Mouse (Mus musculus): ENCODE measurements around the gene Ndufaf1. TPM values are rescaled to one million over a fixed set of nuclear protein-coding genes. Genes with fewer than 3 reads are reported as not detected.

Ndufaf1 gene
- polyA plus RNA-seq, 1 experiment from 2014 or later, result 27.2 TPM

GRCm38 (mm10) chr2:119696111-119696510 lies 33.5 kb upstream of the Ndufaf1 start:
- peaks cover 2% of the 10 kb centered on the region; the same call in 1 of the 2 replicates for H3K36me3 ChIP-seq (replicated peaks; ENCODE audit: insufficient read depth, low read length)
- H3K9me3 ChIP-seq (ENCODE audit: low read length), result no peaks in the 10 kb centered on the region
- no peak overlapping the region for H3K4me2 ChIP-seq (ENCODE audit: low read depth, low read length)
- H3K4me1 ChIP-seq (ENCODE audit: insufficient read depth), result no peaks in the 10 kb centered on the region
- WGBS (ENCODE audit: insufficient replicate concordance), result 91% methylated on average over 1 of the region's 1 CpGs
- ATAC-seq, result no peak
- H3K27me3 ChIP-seq (ENCODE audit: insufficient read depth, low read length), result no peaks in the 10 kb centered on the region
- no peak overlapping the region for H3K27ac ChIP-seq (ENCODE audit: low read depth)
- H3K9ac ChIP-seq (replicated peaks), result no peak overlapping the region
- no peak overlapping the region for H3K4me3 ChIP-seq (ENCODE audit: low read depth, low read length)
- no peak for TF ChIP-seq EP300 (IDR thresholded peaks at IDR 0.05; ENCODE audit: low read depth)
- no peak for DNase-seq

GRCm38 (mm10) chr2:119694826-119695225 lies 32.2 kb upstream of the Ndufaf1 start:
- 85% methylated on average over 2 of the region's 2 CpGs for WGBS (ENCODE audit: insufficient replicate concordance)
- ATAC-seq (no peak), DNase-seq (no peak)
- no peaks in the 10 kb centered on the region for H3K4me1 ChIP-seq (ENCODE audit: insufficient read depth)
- H3K9me3 ChIP-seq (ENCODE audit: low read length), result no peaks in the 10 kb centered on the region
- H3K36me3 ChIP-seq (replicated peaks; ENCODE audit: insufficient read depth, low read length), result peaks cover 2% of the 10 kb centered on the region; the same call in 1 of the 2 replicates
- no peak overlapping the region for H3K4me2 ChIP-seq (ENCODE audit: low read depth, low read length)
- no peak overlapping the region for H3K4me3 ChIP-seq (ENCODE audit: low read depth, low read length)
- TF ChIP-seq CTCF (IDR thresholded peaks at IDR 0.05; ENCODE audit: low read depth), result no peak
- no peak for TF ChIP-seq EP300 (IDR thresholded peaks at IDR 0.05; ENCODE audit: low read depth)
- no peak overlapping the region for H3K9ac ChIP-seq (replicated peaks)
- no peak overlapping the region for H3K27ac ChIP-seq (ENCODE audit: low read depth)
- no peaks in the 10 kb centered on the region for H3K27me3 ChIP-seq (ENCODE audit: insufficient read depth, low read length)

GRCm38 (mm10) chr2:119692003-119692701 lies 29.5 kb upstream of the Ndufaf1 start:
- H3K36me3 ChIP-seq (replicated peaks; ENCODE audit: insufficient read depth, low read length), result peaks cover 2% of the 10 kb centered on the region; the same call in 1 of the 2 replicates
- H3K4me1 ChIP-seq (ENCODE audit: insufficient read depth), result no peaks in the 10 kb centered on the region
- ATAC-seq (no peak), DNase-seq (no peak)
- TF ChIP-seq EP300 (IDR thresholded peaks at IDR 0.05; ENCODE audit: low read depth), result no peak
- peak; percentile 47 for TF ChIP-seq CTCF (IDR thresholded peaks at IDR 0.05; ENCODE audit: low read depth)
- H3K9ac ChIP-seq (replicated peaks), result no peak overlapping the region
- H3K4me2 ChIP-seq (ENCODE audit: low read depth, low read length), result no peak overlapping the region
- H3K27ac ChIP-seq (ENCODE audit: low read depth), result no peak overlapping the region
- no peak overlapping the region for H3K4me3 ChIP-seq (ENCODE audit: low read depth, low read length)
- 80% methylated on average over 9 of the region's 9 CpGs for WGBS (ENCODE audit: insufficient replicate concordance)
- no peaks in the 10 kb centered on the region for H3K27me3 ChIP-seq (ENCODE audit: insufficient read depth, low read length)
- no peaks in the 10 kb centered on the region for H3K9me3 ChIP-seq (ENCODE audit: low read length)

GRCm38 (mm10) chr2:119683706-119684105 lies 21.1 kb upstream of the Ndufaf1 start:
- Histone ChIP-seq H3K27me3 (ENCODE audit: insufficient read depth, low read length) (no peaks in the 10 kb centered on the region), H3K9ac (replicated peaks) (no peak overlapping the region), H3K4me2 (ENCODE audit: low read depth, low read length) (no peak overlapping the region), H3K4me3 (ENCODE audit: low read depth, low read length) (no peak overlapping the region), H3K4me1 (ENCODE audit: insufficient read depth) (0 out of 2 replicates have a peak, but pooled peaks cover 3% of the 10 kb centered on the region), H3K27ac (ENCODE audit: low read depth) (no peak overlapping the region), H3K36me3 (replicated peaks; ENCODE audit: insufficient read depth, low read length) (0 out of 2 replicates have a peak, but pooled peaks cover 4% of the 10 kb centered on the region), H3K9me3 (ENCODE audit: low read length) (no peaks in the 10 kb centered on the region)
- WGBS (ENCODE audit: insufficient replicate concordance), result 79% methylated on average over 2 of the region's 2 CpGs
- TF ChIP-seq EP300 (IDR thresholded peaks at IDR 0.05; ENCODE audit: low read depth) (no peak), CTCF (IDR thresholded peaks at IDR 0.05; ENCODE audit: low read depth) (no peak)
- ATAC-seq (no peak), DNase-seq (no peak)

- H3K4me1 ChIP-seq (ENCODE audit: insufficient read depth), result peaks cover 16% of the 10 kb centered on the region
- no peaks in the 10 kb centered on the region for H3K9me3 ChIP-seq (ENCODE audit: low read length)
- peak overlapping the region; percentile 88 for H3K4me3 ChIP-seq (ENCODE audit: low read depth, low read length)
- no peak for DNase-seq
- WGBS (ENCODE audit: insufficient replicate concordance), result under 1% methylated on average over 5 of the region's 5 CpGs
- peak overlapping the region; percentile 84 for H3K4me2 ChIP-seq (ENCODE audit: low read depth, low read length)
- H3K27ac ChIP-seq (ENCODE audit: low read depth), result peak overlapping the region; percentile 91
- no peak for ATAC-seq
- TF ChIP-seq EP300 (IDR thresholded peaks at IDR 0.05; ENCODE audit: low read depth) (no peak), CTCF (IDR thresholded peaks at IDR 0.05; ENCODE audit: low read depth) (no peak)
- H3K27me3 ChIP-seq (ENCODE audit: insufficient read depth, low read length), result no peaks in the 10 kb centered on the region
- H3K9ac ChIP-seq (replicated peaks), result peak overlapping the region; percentile 96
- H3K36me3 ChIP-seq (replicated peaks; ENCODE audit: insufficient read depth, low read length), result 0 out of 2 replicates have a peak, but pooled peaks cover 4% of the 10 kb centered on the region
Observed at GRCm38 (mm10) chr2:119675831-119676230, 13.2 kb upstream of the Ndufaf1 start.

- H3K36me3 ChIP-seq (replicated peaks; ENCODE audit: insufficient read depth, low read length), result 0 out of 2 replicates have a peak, but pooled peaks cover 4% of the 10 kb centered on the region
- H3K9ac ChIP-seq (replicated peaks), result peak overlapping the region; percentile 96
- no peak for TF ChIP-seq EP300 (IDR thresholded peaks at IDR 0.05; ENCODE audit: low read depth)
- TF ChIP-seq CTCF (IDR thresholded peaks at IDR 0.05; ENCODE audit: low read depth), result no peak
- DNase-seq, result no peak
- no peaks in the 10 kb centered on the region for H3K27me3 ChIP-seq (ENCODE audit: insufficient read depth, low read length)
- ATAC-seq, result peak; percentile 80
- no peaks in the 10 kb centered on the region for H3K9me3 ChIP-seq (ENCODE audit: low read length)
- peak overlapping the region; percentile 91 for H3K27ac ChIP-seq (ENCODE audit: low read depth)
- H3K4me2 ChIP-seq (ENCODE audit: low read depth, low read length), result peak overlapping the region; percentile 84
- 0% methylated on average over 34 of the region's 39 CpGs for WGBS (ENCODE audit: insufficient replicate concordance)
- peaks cover 16% of the 10 kb centered on the region for H3K4me1 ChIP-seq (ENCODE audit: insufficient read depth)
- peak overlapping the region; percentile 88 for H3K4me3 ChIP-seq (ENCODE audit: low read depth, low read length)
Observed at GRCm38 (mm10) chr2:119675215-119675784, 12.7 kb upstream of the Ndufaf1 start.
